Mouse (Mus musculus) macrophage (primary cell): ENCODE data around the gene Uox. TPM values are rescaled to one million over a fixed set of nuclear protein-coding genes. Genes with fewer than 3 reads are reported as not detected.

Experiments
- H3K27ac ChIP-seq: fragments of 350-480 bp; formaldehyde crosslinking; 2 replicates; pipeline ENCODE4 v1.9.0; 2021
- H3K36me3 ChIP-seq: fragments of 350-480 bp; formaldehyde crosslinking; 2 replicates; pipeline ENCODE4 v1.9.0; 2021; ENCODE audit errors: inconsistent target
- H3K4me3 ChIP-seq: fragments of 350-480 bp; formaldehyde crosslinking; 2 replicates; pipeline ENCODE4 v1.9.0; 2021; ENCODE audit errors: inconsistent target
- H3K79me2 ChIP-seq: fragments of 350-480 bp; formaldehyde crosslinking; 2 replicates; pipeline ENCODE4 v1.9.0; 2021; ENCODE audit errors: inconsistent target
- whole genome bisulfite sequencing: methylation state at CpG from one replicate; pipeline ENCODE4 v1.1.7; 2026; ENCODE audit warnings: inconsistent platforms; ENCODE audit not compliant: missing documents; 5-methylcytosine and 5-hydroxymethylcytosine counted together
- polyA plus RNA-seq: library from polyadenylated mRNA; stranded (reverse); fragments of 250-400 nt; gene quantifications from 3 replicates; pipeline ENCODE4 v1.2.4, GENCODE M21; 2018; ENCODE audit warnings: inconsistent platforms

Uox gene
- polyA plus RNA-seq, 1 experiment from 2014 or later: not detected

- WGBS: 57% methylated on average over 6 of the region's 6 CpGs
- Histone ChIP-seq H3K79me2 (no peaks in the 10 kb centered on the region), H3K36me3 (no peaks in the 10 kb centered on the region), H3K4me3 (no peak overlapping the region), H3K27ac (no peak overlapping the region)
These were observed 28.2 kb downstream of the Uox start for GRCm38 (mm10) chr3:146598411-146598810.

GRCm38 (mm10) chr3:146599198-146599900 lies 29.1 kb downstream of the Uox start:
- no peak overlapping the region for H3K4me3 ChIP-seq
- WGBS: 94% methylated on average over 6 of the region's 6 CpGs
- no peak overlapping the region for H3K27ac ChIP-seq
- H3K36me3 ChIP-seq: no peaks in the 10 kb centered on the region
- H3K79me2 ChIP-seq: no peaks in the 10 kb centered on the region

GRCm38 (mm10) chr3:146601205-146601604 lies 31.0 kb downstream of the Uox start:
- H3K36me3 ChIP-seq: no peaks in the 10 kb centered on the region
- no peak overlapping the region for H3K27ac ChIP-seq
- no peak overlapping the region for H3K4me3 ChIP-seq
- WGBS: 87% methylated on average over 2 of the region's 2 CpGs
- no peaks in the 10 kb centered on the region for H3K79me2 ChIP-seq

- Histone ChIP-seq H3K36me3 (no peaks in the 10 kb centered on the region), H3K4me3 (no peak overlapping the region), H3K27ac (no peak overlapping the region), H3K79me2 (no peaks in the 10 kb centered on the region)
- WGBS: 89% methylated on average over 3 of the region's 3 CpGs
These were observed 32.3 kb downstream of the Uox start for GRCm38 (mm10) chr3:146602531-146602930.

GRCm38 (mm10) chr3:146604647-146605046 lies 34.4 kb downstream of the Uox start:
- Histone ChIP-seq H3K4me3 (no peak overlapping the region), H3K27ac (no peak overlapping the region), H3K36me3 (no peaks in the 10 kb centered on the region), H3K79me2 (no peaks in the 10 kb centered on the region)
- 96% methylated on average over 9 of the region's 9 CpGs for WGBS

- Histone ChIP-seq H3K79me2 (no peaks in the 10 kb centered on the region), H3K36me3 (no peaks in the 10 kb centered on the region), H3K4me3 (no peak overlapping the region), H3K27ac (no peak overlapping the region)
- WGBS: 57% methylated on average over 1 of the region's 1 CpGs
These were observed 37.1 kb downstream of the Uox start for GRCm38 (mm10) chr3:146607368-146607767.

GRCm38 (mm10) chr3:146610322-146610721 lies 40.1 kb downstream of the Uox start:
- H3K36me3 ChIP-seq: no peaks in the 10 kb centered on the region
- 40% methylated on average over 10 of the region's 10 CpGs for WGBS
- H3K4me3 ChIP-seq: no peak overlapping the region
- H3K79me2 ChIP-seq: no peaks in the 10 kb centered on the region
- H3K27ac ChIP-seq: no peak overlapping the region

GRCm38 (mm10) chr3:146611261-146611660 lies 41.0 kb downstream of the Uox start:
- 95% methylated on average over 4 of the region's 4 CpGs for WGBS
- Histone ChIP-seq H3K36me3 (no peaks in the 10 kb centered on the region), H3K4me3 (no peak overlapping the region), H3K27ac (no peak overlapping the region), H3K79me2 (no peaks in the 10 kb centered on the region)

- H3K36me3 ChIP-seq: no peaks in the 10 kb centered on the region
- 66% methylated on average over 4 of the region's 4 CpGs for WGBS
- no peak overlapping the region for H3K4me3 ChIP-seq
- no peak overlapping the region for H3K27ac ChIP-seq
- no peaks in the 10 kb centered on the region for H3K79me2 ChIP-seq
These were observed 41.6 kb downstream of the Uox start for GRCm38 (mm10) chr3:146611821-146612220.

- Histone ChIP-seq H3K79me2 (no peaks in the 10 kb centered on the region), H3K36me3 (no peaks in the 10 kb centered on the region), H3K27ac (no peak within 1 kb of the TSS), H3K4me3 (no peak within 1 kb of the TSS)
- WGBS: 98% methylated on average over 3 of the region's 4 CpGs
These were observed 45.3 kb downstream of the Uox start, which contains the start of gene Dnase2b for GRCm38 (mm10) chr3:146615496-146615895. Gene Dnase2b, minus strand, starts transcription at chr3:146615596.

GRCm38 (mm10) chr3:146616533-146617283 lies 46.5 kb downstream of the Uox start:
- Histone ChIP-seq H3K27ac (no peak overlapping the region), H3K79me2 (no peaks in the 10 kb centered on the region), H3K4me3 (no peak overlapping the region), H3K36me3 (no peaks in the 10 kb centered on the region)
- 37% methylated on average over 5 of the region's 5 CpGs for WGBS

GRCm38 (mm10) chr3:146617946-146618345 lies 47.7 kb downstream of the Uox start:
- Histone ChIP-seq H3K27ac (no peak overlapping the region), H3K36me3 (no peaks in the 10 kb centered on the region), H3K79me2 (no peaks in the 10 kb centered on the region), H3K4me3 (no peak overlapping the region)

- Histone ChIP-seq H3K36me3 (no peaks in the 10 kb centered on the region), H3K4me3 (no peak overlapping the region), H3K27ac (no peak overlapping the region), H3K79me2 (no peaks in the 10 kb centered on the region)
- 94% methylated on average over 4 of the region's 4 CpGs for WGBS
These were observed 48.1 kb downstream of the Uox start for GRCm38 (mm10) chr3:146618357-146618756.

- no peak overlapping the region for H3K4me3 ChIP-seq
- 95% methylated on average over 10 of the region's 10 CpGs for WGBS
- no peak overlapping the region for H3K27ac ChIP-seq
- no peaks in the 10 kb centered on the region for H3K36me3 ChIP-seq
- H3K79me2 ChIP-seq: no peaks in the 10 kb centered on the region
These were observed 49.9 kb downstream of the Uox start for GRCm38 (mm10) chr3:146620101-146620500.

GRCm38 (mm10) chr3:146620555-146621249 lies 50.5 kb downstream of the Uox start:
- H3K4me3 ChIP-seq: no peak overlapping the region
- WGBS: 58% methylated on average over 14 of the region's 14 CpGs
- H3K79me2 ChIP-seq: no peaks in the 10 kb centered on the region
- H3K36me3 ChIP-seq: no peaks in the 10 kb centered on the region
- no peak overlapping the region for H3K27ac ChIP-seq
